17 mouse cellular contexts compared by ENCODE assay signal in the genomic region with DNA sequence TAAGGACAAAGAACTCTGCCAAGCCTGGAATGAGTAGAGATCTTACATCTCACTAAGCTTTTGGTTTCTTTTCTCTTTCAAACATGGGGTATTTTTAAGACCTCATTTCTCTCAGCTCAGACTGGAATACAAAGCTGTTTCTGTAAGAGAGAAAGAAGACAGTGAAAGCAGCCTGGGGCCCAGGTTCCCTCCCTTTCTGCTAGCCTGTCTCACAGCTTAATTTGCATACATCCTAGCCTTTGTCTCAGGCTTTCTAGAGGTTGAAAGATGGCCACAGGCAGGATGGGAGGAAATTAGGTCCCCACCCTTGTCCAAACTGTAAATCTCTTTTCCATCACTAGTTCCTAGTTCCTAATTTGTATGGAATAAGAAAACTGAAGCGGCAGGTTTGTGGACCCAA.
DNase-seq lines count a peak whose midpoint lies in the region; ATAC-seq and TF ChIP-seq lines count a peak whose summit lies in the region.
"Had no signal": no experiment of that assay in that cellular context is flagged by ENCODE, and none has a peak within 500 bp of the region (broad histone marks: within the 10 kb centered on the region; RNA-seq: fewer than 3 reads in every experiment).

No protein-coding gene starts in this region.

- no peak overlapping the region for H3K4me3 ChIP-seq in hindbrain, embryonic 12.5 days
- no peak overlapping the region for H3K4me3 ChIP-seq in hindbrain, embryonic 16.5 days (ENCODE audit: low read length)
- no peak overlapping the region for H3K4me3 ChIP-seq in CH12.LX (replicated peaks in 1 of 3; ENCODE audit: low read depth in 2 of 3, low read length in 2 of 3, poor library complexity in 1 of 3)
- no peak overlapping the region for H3K4me3 ChIP-seq in embryonic facial prominence, embryonic 10.5 days
- H3K4me3 ChIP-seq in heart, embryonic 10.5 days, result no peak overlapping the region
- H3K4me3 ChIP-seq: erythroblast, embryonic 14.5 days; liver, embryonic 12.5 days; megakaryocyte, embryonic 14.5 days had no signal

- WGBS in hindbrain, embryonic 12.5 days, result 47% methylated on average over 1 of the region's 1 CpGs
- WGBS in hindbrain, embryonic 16.5 days, result 35% methylated on average over 1 of the region's 1 CpGs
- 62% methylated on average over 1 of the region's 1 CpGs for WGBS in embryonic facial prominence, embryonic 10.5 days
- WGBS in heart, embryonic 10.5 days, result 84% methylated on average over 1 of the region's 1 CpGs

- dilution Hi-C loops in CH12.LX (cut with MboI; ENCODE audit: extremely low pct_ligation_motif_present, extremely low pct_unique_long_range_greater_than_20kb, low sequenced_read_pairs), result no loop called here

- peak; percentile 41 for DNase-seq in embryo, embryonic 10 days (ENCODE audit: low spot score)
- no peak for DNase-seq in embryo, embryonic 11 days
- peak; percentile 18 for DNase-seq in CH12.LX (ENCODE audit: extremely low read depth)
- no peak for DNase-seq in embryonic facial prominence, embryonic 10.5 days (ENCODE audit: low spot score)
- no peak for DNase-seq in lung, adult 18-20 months
- no peak for DNase-seq in heart, embryonic 10.5 days (ENCODE audit: low spot score)
- DNase-seq: cerebellum, adult 9-10 months; kidney, adult 8-10 months; kidney, postnatal 36 days; right cerebral cortex, adult 18-20 months; thymus, postnatal 4 days had no signal

- TF ChIP-seq EP300 in CH12.LX (IDR thresholded peaks at IDR 0.05; ENCODE audit: low read length), result no peak

- TF ChIP-seq RAD21 in CH12.LX (IDR thresholded peaks at IDR 0.05; ENCODE audit: low read depth, low read length), result no peak

- no peak overlapping the region for H3K9ac ChIP-seq in hindbrain, embryonic 12.5 days
- H3K9ac ChIP-seq in hindbrain, embryonic 16.5 days (ENCODE audit: low read depth, low read length), result no peak overlapping the region
- H3K9ac ChIP-seq in CH12.LX (ENCODE audit: insufficient read depth, low read depth), result no peak overlapping the region
- H3K9ac ChIP-seq: liver, embryonic 12.5 days had no signal

- no peak overlapping the region for H3K4me2 ChIP-seq in hindbrain, embryonic 12.5 days (replicated peaks)
- no peak overlapping the region for H3K4me2 ChIP-seq in hindbrain, embryonic 16.5 days (ENCODE audit: low read length)
- H3K4me2 ChIP-seq in CH12.LX (ENCODE audit: insufficient read depth, low read depth, poor library complexity, severe bottlenecking), result no peak overlapping the region
- H3K4me2 ChIP-seq: liver, embryonic 12.5 days had no signal

- H3K9me3 ChIP-seq in hindbrain, embryonic 12.5 days (replicated peaks), result no peaks in the 10 kb centered on the region
- H3K9me3 ChIP-seq in hindbrain, embryonic 16.5 days (ENCODE audit: control insufficient read depth, low read length), result no peaks in the 10 kb centered on the region
- no peaks in the 10 kb centered on the region for H3K9me3 ChIP-seq in CH12.LX (replicated peaks; ENCODE audit: low read length)
- H3K9me3 ChIP-seq in embryonic facial prominence, embryonic 10.5 days, result no peaks in the 10 kb centered on the region
- no peaks in the 10 kb centered on the region for H3K9me3 ChIP-seq in heart, embryonic 10.5 days
- H3K9me3 ChIP-seq: liver, embryonic 12.5 days had no signal

- peak overlapping the region; percentile 12; the same call in 1 of the 2 replicates for H3K27ac ChIP-seq in hindbrain, embryonic 12.5 days
- no peak overlapping the region for H3K27ac ChIP-seq in hindbrain, embryonic 16.5 days (ENCODE audit: low read depth, low read length)
- no peak overlapping the region for H3K27ac ChIP-seq in CH12.LX (ENCODE audit: insufficient read depth, low read depth)
- H3K27ac ChIP-seq in embryonic facial prominence, embryonic 10.5 days (replicated peaks), result peak overlapping the region; percentile 41; the same call in 1 of the 2 replicates
- no peak overlapping the region for H3K27ac ChIP-seq in heart, embryonic 10.5 days
- H3K27ac ChIP-seq: liver, embryonic 12.5 days; stomach, postnatal 0 days had no signal

- no peak for TF ChIP-seq CTCF in CH12.LX (conservative IDR thresholded peaks at IDR 0.05 in 1 of 2, IDR thresholded peaks at IDR 0.05 in 1 of 2; ENCODE audit: low read depth in 2 of 2, low read length in 2 of 2)

- no peak for TF ChIP-seq POLR2A in CH12.LX (IDR thresholded peaks at IDR 0.05; ENCODE audit: low read depth, low read length)

- H3K36me3 ChIP-seq in hindbrain, embryonic 12.5 days, result no peaks in the 10 kb centered on the region
- no peaks in the 10 kb centered on the region for H3K36me3 ChIP-seq in hindbrain, embryonic 16.5 days (ENCODE audit: control insufficient read depth, insufficient read depth, low read length)
- no peaks in the 10 kb centered on the region for H3K36me3 ChIP-seq in CH12.LX (replicated peaks in 1 of 2; ENCODE audit: control insufficient read depth in 1 of 2, insufficient read depth in 1 of 2, low read length in 1 of 2)
- no peaks in the 10 kb centered on the region for H3K36me3 ChIP-seq in embryonic facial prominence, embryonic 10.5 days (replicated peaks)
- no peaks in the 10 kb centered on the region for H3K36me3 ChIP-seq in heart, embryonic 10.5 days
- H3K36me3 ChIP-seq: liver, embryonic 12.5 days had no signal

- no peaks in the 10 kb centered on the region for H3K27me3 ChIP-seq in hindbrain, embryonic 12.5 days
- H3K27me3 ChIP-seq in hindbrain, embryonic 16.5 days (replicated peaks; ENCODE audit: control insufficient read depth, insufficient read depth, low read length), result no peaks in the 10 kb centered on the region
- H3K27me3 ChIP-seq in CH12.LX (replicated peaks), result no peaks in the 10 kb centered on the region
- H3K27me3 ChIP-seq in embryonic facial prominence, embryonic 10.5 days (replicated peaks; ENCODE audit: low read depth, poor library complexity, severe bottlenecking), result 0 out of 2 replicates have a peak, but pooled peaks cover 6% of the 10 kb centered on the region
- H3K27me3 ChIP-seq in heart, embryonic 10.5 days (ENCODE audit: insufficient read depth, poor library complexity, severe bottlenecking), result no peaks in the 10 kb centered on the region
- H3K27me3 ChIP-seq: liver, embryonic 12.5 days; megakaryocyte, embryonic 14.5 days had no signal

- no peaks in the 10 kb centered on the region for H3K79me2 ChIP-seq in CH12.LX (replicated peaks; ENCODE audit: control insufficient read depth, extremely low read depth, insufficient read depth, poor library complexity, severe bottlenecking)

- ATAC-seq in hindbrain, embryonic 12.5 days (ENCODE audit: low FRiP score), result no peak
- ATAC-seq in hindbrain, embryonic 16.5 days, result no peak
- ATAC-seq: liver, embryonic 12.5 days had no signal

- in situ Hi-C loops in CH12.LX (cut with MboI; ENCODE audit: low pct_ligation_motif_present, low pct_unique_long_range_greater_than_20kb, low sequenced_read_pairs), result no loop called here

- peaks cover 14% of the 10 kb centered on the region for H3K4me1 ChIP-seq in hindbrain, embryonic 12.5 days
- H3K4me1 ChIP-seq in hindbrain, embryonic 16.5 days (ENCODE audit: control insufficient read depth, insufficient read depth, low read depth, low read length), result no peaks in the 10 kb centered on the region
- H3K4me1 ChIP-seq in CH12.LX (ENCODE audit: control insufficient read depth in 1 of 2, insufficient read depth in 2 of 2), result peaks cover 0 to 8% of the 10 kb centered on the region in 2 experiments; a peak in 1 of 4 replicates
- H3K4me1 ChIP-seq in embryonic facial prominence, embryonic 10.5 days, result peaks cover 46% of the 10 kb centered on the region
- H3K4me1 ChIP-seq in heart, embryonic 10.5 days, result no peaks in the 10 kb centered on the region
- H3K4me1 ChIP-seq: liver, embryonic 12.5 days; megakaryocyte, embryonic 14.5 days had no signal

TF ChIP-seq in CH12.LX, 34 proteins besides CTCF, POLR2A, EP300 and RAD21:
- no peak for TF ChIP-seq CHD2 (IDR thresholded peaks at IDR 0.05; ENCODE audit: low read length)
- no peak for TF ChIP-seq UBTF (IDR thresholded peaks at IDR 0.05; ENCODE audit: low read depth, low read length)
- no peak for TF ChIP-seq GABPA (IDR thresholded peaks at IDR 0.05; ENCODE audit: insufficient replicate concordance, low read depth, low read length)
- no peak for TF ChIP-seq NELFE (IDR thresholded peaks at IDR 0.05; ENCODE audit: low read depth, low read length)
- no peak for TF ChIP-seq ELF1 (IDR thresholded peaks at IDR 0.05; ENCODE audit: low read depth, low read length)
- no peak for TF ChIP-seq JUND (conservative IDR thresholded peaks at IDR 0.05; ENCODE audit: low read depth, low read length)
- no peak for TF ChIP-seq ZC3H11A (IDR thresholded peaks at IDR 0.05; ENCODE audit: low read depth, low read length)
- TF ChIP-seq MAFK (IDR thresholded peaks at IDR 0.05; ENCODE audit: insufficient replicate concordance, low read length), result no peak
- no peak for TF ChIP-seq ZMIZ1 (IDR thresholded peaks at IDR 0.05; ENCODE audit: low read depth, low read length)

Comparison
In these comparisons a context has a peak if more than half of its experiments do, and no peak if none do; other contexts are left out.
1. DNase-seq: peak in embryo, embryonic 10 days (single experiment) and CH12.LX (single experiment); none in embryo, embryonic 11 days (single experiment), embryonic facial prominence, embryonic 10.5 days (single experiment), lung, adult 18-20 months (0 of 2) and heart, embryonic 10.5 days (single experiment).
2. H3K27ac ChIP-seq: peak in hindbrain, embryonic 12.5 days (single experiment) and embryonic facial prominence, embryonic 10.5 days (single experiment); none in hindbrain, embryonic 16.5 days (single experiment), CH12.LX (single experiment) and heart, embryonic 10.5 days (single experiment).